Mouse (Mus musculus) cerebellum, adult 2 months (tissue): ENCODE measurements at regions not wholly inside any gene's neighbourhood (a gene's known extent, or its start where the extent isn't known, plus 50 kb on each side); places are given as distances from the start of the nearest gene placed in this dataset.
"Not testable (repeated sequence)": the region's sequence is repeated elsewhere in the genome, so short reads cannot be mapped to it uniquely, and the experiment has no call there.

Source experiments
- DNase-seq, 2 experiments: peaks; one replicate each; pipeline ENCODE4 v3.0.0; 2021
- H3K27ac ChIP-seq: fragments of 200-500 bp; 2 replicates; pipeline ENCODE4 v1.5.1; 2012; ENCODE audit warnings: low read length, control low read depth, inconsistent platforms; ENCODE audit not compliant: insufficient read depth
- H3K27me3 ChIP-seq: fragments of 200-500 bp; 2 replicates; pipeline ENCODE4 v1.6.1; 2012; ENCODE audit warnings: inconsistent platforms, mild to moderate bottlenecking, low read length, moderate library complexity; ENCODE audit not compliant: control insufficient read depth, insufficient read depth
- H3K4me1 ChIP-seq: fragments of 200-500 bp; 2 replicates; pipeline ENCODE4 v1.6.1; 2011; ENCODE audit warnings: low read length; ENCODE audit not compliant: control insufficient read depth, insufficient read depth
- H3K4me3 ChIP-seq: fragments of 200-500 bp; replicated peaks from 2 replicates; pipeline ENCODE3; 2011; ENCODE audit warnings: mild to moderate bottlenecking, low read depth, low read length, control low read depth; ENCODE audit not compliant: insufficient read depth
- POLR2A ChIP-seq: fragments of 200-500 bp; IDR thresholded peaks from 2 replicates; pipeline ENCODE4 v1.6.1; 2011; ENCODE audit warnings: low read length, control low read depth, borderline replicate concordance; ENCODE audit not compliant: insufficient read depth
- WGBS: fragments of 180-500 bp; shearing (Covaris S2); methylation state at CpG from one replicate; pipeline ENCODE4 v1.1.7; 2018; 5-methylcytosine and 5-hydroxymethylcytosine counted together

DNA sequence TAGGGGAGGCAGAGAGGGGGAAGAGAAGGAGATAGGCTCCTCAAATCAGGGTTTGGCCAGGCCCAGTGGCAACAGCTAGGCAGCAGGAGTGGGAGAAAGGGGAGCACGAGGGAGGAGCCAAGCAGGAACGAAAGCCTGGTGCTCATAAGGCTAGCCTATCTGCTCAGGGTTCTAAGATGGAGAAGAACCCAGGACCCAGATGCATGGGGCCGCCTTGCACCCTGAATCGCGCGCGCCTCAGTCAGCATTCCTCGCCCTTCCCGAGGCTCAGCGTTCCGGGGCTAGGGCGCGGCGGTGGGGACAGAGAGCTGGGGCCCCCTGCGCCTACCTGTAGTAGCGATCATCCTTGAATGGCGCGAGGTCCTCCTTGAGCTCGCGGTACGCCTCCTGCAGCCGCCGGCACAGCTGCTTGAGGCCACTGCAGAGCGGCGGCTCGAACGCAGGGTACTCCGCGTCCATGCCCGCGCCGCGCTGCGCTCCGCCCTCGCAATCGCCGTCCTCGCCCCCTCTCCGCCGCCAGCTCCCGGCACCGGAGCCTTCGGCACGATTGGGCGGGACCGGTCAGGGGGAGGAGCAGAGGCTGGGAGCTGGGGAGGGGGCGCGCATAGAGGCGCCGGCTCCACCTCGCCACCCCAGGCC lies 60.1 kb downstream of the Dynlt1b start:
- not testable (repeated sequence) for H3K4me1 ChIP-seq, H3K27me3 ChIP-seq
- Histone ChIP-seq H3K27ac (peak overlapping the region; percentile 95), H3K4me3 (peak overlapping the region; percentile 64)
- under 1% methylated on average over 23 of the region's 52 CpGs for WGBS
- peak; percentile 68 to 80 for DNase-seq

DNA sequence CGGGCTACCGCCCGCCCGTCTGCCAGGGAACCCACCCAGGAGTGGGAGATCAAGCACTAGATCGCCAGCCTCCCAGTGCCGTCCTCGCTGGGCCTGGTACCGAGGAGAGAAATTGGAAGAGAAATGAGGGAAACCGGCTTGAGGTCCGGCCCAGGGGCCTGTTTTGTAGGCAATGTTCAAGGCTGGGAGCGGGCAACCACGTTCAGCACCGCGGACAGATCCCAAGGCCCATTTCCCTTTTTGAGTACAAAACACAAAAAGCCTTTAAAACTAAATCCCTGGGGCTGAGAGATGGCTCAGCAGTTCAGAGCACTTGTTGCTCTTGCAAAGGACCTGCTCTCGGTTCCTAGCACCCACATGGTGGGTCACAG lies 60.6 kb downstream of the Dynlt1b start:
- not testable (repeated sequence) for DNase-seq, H3K4me3 ChIP-seq, H3K27ac ChIP-seq, H3K27me3 ChIP-seq, H3K4me1 ChIP-seq
- no CpG with 5 or more reads among the region's 15 CpGs for WGBS

- H3K27ac ChIP-seq, H3K4me1 ChIP-seq, H3K27me3 ChIP-seq: not testable (repeated sequence)
- peak overlapping the region; percentile 40 for H3K4me3 ChIP-seq
- WGBS: 31% methylated on average over 19 of the region's 19 CpGs
- DNase-seq: peak; percentile 51 to 53
Measured at GRCm38 (mm10) chr17:6492501-6492900, 62.6 kb downstream of the Dynlt1b start.

- 21% methylated on average over 23 of the region's 23 CpGs for WGBS
- H3K4me3 ChIP-seq, H3K4me1 ChIP-seq, H3K27me3 ChIP-seq, H3K27ac ChIP-seq: not testable (repeated sequence)
- TF ChIP-seq POLR2A: 0 out of 2 replicates have a peak, but pooled peaks have one; percentile 21
- DNase-seq: peak; percentile 87 to 89
Measured at GRCm38 (mm10) chr17:6492950-6493349, 63.0 kb downstream of the Dynlt1b start.

DNA sequence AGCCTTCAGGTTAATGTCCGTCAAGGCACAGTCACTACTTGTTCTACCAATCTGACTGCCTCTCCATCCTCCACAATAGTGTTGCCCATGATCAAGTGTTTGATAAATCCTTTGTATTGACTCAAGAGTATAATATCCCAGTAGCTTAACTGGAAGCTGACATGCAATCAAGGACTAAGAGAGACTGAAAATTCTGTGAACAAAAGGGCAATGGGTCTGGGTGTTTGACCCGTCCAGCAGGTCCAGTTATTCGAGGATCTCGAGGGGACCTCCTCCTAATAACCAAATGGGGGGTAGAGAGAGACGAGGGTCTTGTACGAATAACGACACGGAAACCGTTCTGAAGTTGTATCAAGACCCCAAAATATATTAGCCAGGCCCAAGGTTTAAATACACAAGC lies 66.6 kb downstream of the Dynlt1b start:
- DNase-seq, H3K4me1 ChIP-seq, H3K27me3 ChIP-seq, H3K27ac ChIP-seq, H3K4me3 ChIP-seq: not testable (repeated sequence)
- 90% methylated on average over 9 of the region's 9 CpGs for WGBS

- WGBS: 79% methylated on average over 4 of the region's 6 CpGs
- not testable (repeated sequence) for H3K4me3 ChIP-seq, H3K27me3 ChIP-seq, H3K4me1 ChIP-seq, H3K27ac ChIP-seq, DNase-seq
Measured at GRCm38 (mm10) chr17:6502676-6503075, 72.8 kb downstream of the Dynlt1b start.

DNA sequence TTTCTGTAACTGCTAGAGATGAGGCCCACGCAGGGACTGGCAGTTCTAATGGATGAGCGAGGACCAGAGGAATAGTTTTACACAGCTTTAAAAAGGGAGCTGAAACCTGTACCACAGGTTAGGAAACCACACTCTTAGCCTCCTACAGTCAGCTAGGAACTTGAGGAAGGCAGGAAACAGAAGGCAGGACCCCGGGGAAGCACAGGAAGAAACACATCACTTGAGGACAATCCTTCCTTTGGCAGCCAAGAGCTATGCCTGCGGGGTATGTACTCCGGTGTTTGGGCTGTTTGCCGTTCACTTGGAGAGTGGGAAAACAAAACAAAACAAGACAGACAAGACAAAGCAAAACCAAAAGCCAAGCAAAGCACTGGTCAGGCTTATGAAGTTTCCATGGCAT lies 76.0 kb downstream of the Dynlt1b start:
- DNase-seq, H3K27me3 ChIP-seq, H3K4me1 ChIP-seq, H3K27ac ChIP-seq, H3K4me3 ChIP-seq: not testable (repeated sequence)
- 75% methylated on average over 6 of the region's 6 CpGs for WGBS

DNA sequence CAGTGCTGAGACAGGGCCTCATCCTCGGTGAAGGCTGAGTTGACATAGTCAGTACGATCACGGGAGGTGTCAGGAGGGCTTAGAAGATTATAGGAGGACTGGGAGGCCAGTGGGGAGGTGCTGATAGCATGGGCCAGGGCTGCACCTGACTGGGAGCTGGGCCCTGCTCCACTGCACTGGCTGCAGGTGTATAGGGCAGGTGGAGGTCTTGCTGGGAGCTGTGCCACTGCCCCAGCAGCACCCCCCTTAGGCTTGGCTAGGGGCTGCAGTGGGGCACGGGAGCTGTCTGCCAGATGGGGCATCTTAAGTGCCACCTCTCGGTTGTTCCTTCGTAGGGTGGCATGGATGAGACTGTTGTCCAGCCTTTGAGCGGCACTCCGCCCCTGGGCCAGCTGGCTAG lies 85.2 kb downstream of the Dynlt1b start:
- 65% methylated on average over 5 of the region's 8 CpGs for WGBS
- not testable (repeated sequence) for DNase-seq, H3K27ac ChIP-seq, H3K27me3 ChIP-seq, H3K4me1 ChIP-seq, H3K4me3 ChIP-seq

- H3K4me3 ChIP-seq, H3K27me3 ChIP-seq, H3K4me1 ChIP-seq, H3K27ac ChIP-seq, DNase-seq: not testable (repeated sequence)
- WGBS: 82% methylated on average over 6 of the region's 6 CpGs
Measured at GRCm38 (mm10) chr17:6519107-6519506, 82.4 kb upstream of the Dynlt1c start.

- not testable (repeated sequence) for H3K27ac ChIP-seq, DNase-seq, H3K27me3 ChIP-seq, H3K4me1 ChIP-seq, H3K4me3 ChIP-seq
- WGBS: 94% methylated on average over 2 of the region's 2 CpGs
Measured at GRCm38 (mm10) chr17:6520001-6520400, 81.5 kb upstream of the Dynlt1c start.

DNA sequence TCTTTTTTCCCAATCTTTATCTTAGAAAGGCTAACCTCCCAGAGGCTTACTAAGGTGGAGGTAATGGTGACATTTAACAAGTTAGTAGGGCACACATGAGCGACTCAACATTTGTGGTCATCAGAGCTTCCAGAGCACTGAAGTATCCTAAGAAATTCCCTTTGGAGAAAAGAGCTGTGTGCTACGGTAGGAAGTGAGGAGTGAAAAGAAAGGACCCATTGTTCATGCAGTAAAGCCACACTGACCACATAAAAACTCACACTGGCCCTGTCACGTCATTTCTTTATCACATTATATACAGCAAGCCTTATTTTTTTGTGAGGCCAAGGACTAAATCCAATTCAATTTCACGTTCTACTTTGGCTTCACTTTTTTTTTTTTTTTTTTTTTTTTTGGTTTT lies 80.7 kb upstream of the Dynlt1c start:
- not testable (repeated sequence) for DNase-seq, H3K4me3 ChIP-seq, H3K27me3 ChIP-seq, H3K4me1 ChIP-seq, H3K27ac ChIP-seq
- WGBS: 61% methylated on average over 4 of the region's 4 CpGs

GRCm38 (mm10) chr17:6522185-6522584 lies 79.3 kb upstream of the Dynlt1c start:
- WGBS: 83% methylated on average over 6 of the region's 9 CpGs
- not testable (repeated sequence) for H3K4me1 ChIP-seq, H3K4me3 ChIP-seq, H3K27me3 ChIP-seq, H3K27ac ChIP-seq, DNase-seq

DNA sequence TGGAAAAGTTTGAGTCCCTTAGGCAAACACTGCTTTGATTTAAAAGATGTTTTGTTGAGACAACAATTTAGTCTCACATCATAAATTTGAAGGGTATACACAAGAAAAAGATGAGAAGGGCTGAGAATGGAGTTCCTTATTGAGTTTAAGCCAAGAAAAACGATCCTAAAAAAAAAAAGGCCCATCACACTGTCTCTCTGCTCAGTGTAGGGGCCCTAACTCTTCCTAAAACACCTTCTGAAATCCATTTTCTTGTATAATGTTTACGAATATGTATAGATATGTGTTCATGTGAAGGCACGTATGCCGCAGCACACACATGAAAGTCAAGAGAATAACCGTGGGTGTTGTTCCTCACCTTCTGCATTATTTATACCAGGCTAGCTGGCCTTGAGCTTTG lies 62.7 kb upstream of the Dynlt1c start:
- H3K4me3 ChIP-seq, H3K4me1 ChIP-seq, H3K27ac ChIP-seq, H3K27me3 ChIP-seq, DNase-seq: not testable (repeated sequence)
- WGBS: no CpG with 5 or more reads among the region's 5 CpGs
